Comparison of ENCODE assay signal across 8 mouse cellular contexts in the genomic region with DNA sequence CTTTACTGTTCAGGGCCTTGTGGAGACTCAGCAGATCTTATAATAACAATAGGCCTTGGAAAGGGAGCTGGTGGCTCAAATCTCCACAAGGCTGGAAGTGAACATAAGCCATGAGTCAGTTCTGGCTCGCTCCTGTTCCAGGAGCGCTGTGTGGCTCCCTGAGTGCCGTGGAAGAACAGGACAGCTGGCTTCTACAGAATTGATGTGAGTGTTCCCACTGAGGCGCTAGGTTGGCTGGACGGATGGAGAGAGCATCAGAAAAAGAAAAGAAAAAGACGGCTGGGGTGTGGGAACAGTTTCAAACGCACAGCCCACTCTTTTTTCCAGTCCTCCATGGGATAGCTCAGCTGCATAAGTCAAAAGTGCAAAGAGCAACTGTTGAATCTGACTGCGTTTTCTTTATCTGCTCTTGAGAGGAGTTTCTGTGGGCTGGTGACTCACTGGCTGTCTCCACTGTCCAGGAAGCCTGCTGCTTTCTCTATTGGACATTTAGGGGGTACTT. TPM values are rescaled to one million over a fixed set of nuclear protein-coding genes. Genes with fewer than 3 reads are reported as not detected.
DNase-seq lines count a peak whose midpoint lies in the region; ATAC-seq lines count a peak whose summit lies in the region.
"Had no signal": no experiment of that assay in that cellular context is flagged by ENCODE, and none has a peak within 500 bp of the region (broad histone marks: within the 10 kb centered on the region; RNA-seq: fewer than 3 reads in every experiment).

No protein-coding gene starts in this region.

- peak overlapping the region; percentile 44 for H3K27ac ChIP-seq in limb, embryonic 13.5 days
- H3K27ac ChIP-seq in limb, embryonic 10.5 days = no peak overlapping the region
- peak overlapping the region; percentile 69 for H3K27ac ChIP-seq in brown adipose tissue, adult 24 weeks (replicated peaks; ENCODE audit: low read depth, low read length)
- peak overlapping the region; percentile 71 for H3K27ac ChIP-seq in limb, embryonic 15.5 days

- no peak overlapping the region for H3K4me2 ChIP-seq in limb, embryonic 13.5 days (replicated peaks)
- no peak overlapping the region for H3K4me2 ChIP-seq in limb, embryonic 15.5 days
- H3K4me2 ChIP-seq: liver, embryonic 11.5 days had no signal

- peaks cover 16% of the 10 kb centered on the region for H3K4me1 ChIP-seq in limb, embryonic 13.5 days
- H3K4me1 ChIP-seq in limb, embryonic 10.5 days = peaks cover 7% of the 10 kb centered on the region; the same call in 1 of the 2 replicates
- H3K4me1 ChIP-seq in brown adipose tissue, adult 24 weeks (ENCODE audit: control insufficient read depth, insufficient read depth, insufficient read length, low read length) = peaks cover 22% of the 10 kb centered on the region
- H3K4me1 ChIP-seq in limb, embryonic 15.5 days = peaks cover 13% of the 10 kb centered on the region; the same call in 1 of the 2 replicates

- 66% methylated on average over 8 of the region's 8 CpGs for WGBS in limb, embryonic 13.5 days
- 84% methylated on average over 8 of the region's 8 CpGs for WGBS in limb, embryonic 10.5 days
- 56% methylated on average over 8 of the region's 8 CpGs for WGBS in limb, embryonic 15.5 days

- no peak overlapping the region for H3K9ac ChIP-seq in limb, embryonic 13.5 days
- no peak overlapping the region for H3K9ac ChIP-seq in limb, embryonic 15.5 days

- no peak for DNase-seq in limb, embryonic 10.5 days (ENCODE audit: low spot score)
- DNase-seq in heart, adult 8-10 months (ENCODE audit: low spot score) = peak; percentile 64
- DNase-seq in spleen, postnatal 14 days (ENCODE audit: low spot score in 2 of 2) = no peak
- DNase-seq in layer of hippocampus, postnatal 10 days (ENCODE audit: low spot score in 2 of 2) = no peak

- H3K9me3 ChIP-seq in limb, embryonic 13.5 days = no peaks in the 10 kb centered on the region
- no peaks in the 10 kb centered on the region for H3K9me3 ChIP-seq in limb, embryonic 10.5 days (replicated peaks)
- H3K9me3 ChIP-seq in limb, embryonic 15.5 days = no peaks in the 10 kb centered on the region

- H3K36me3 ChIP-seq in limb, embryonic 13.5 days = peaks cover 46% of the 10 kb centered on the region
- H3K36me3 ChIP-seq in limb, embryonic 10.5 days = no peaks in the 10 kb centered on the region
- H3K36me3 ChIP-seq in limb, embryonic 15.5 days = peaks cover 18% of the 10 kb centered on the region

- ATAC-seq in limb, embryonic 13.5 days (ENCODE audit: low FRiP score, low read depth) = peak; percentile 44; the same call in 1 of the 2 replicates
- ATAC-seq in limb, embryonic 15.5 days (ENCODE audit: insufficient number of reproducible peaks, low FRiP score, low TSS enrichment, low read depth) = 0 out of 2 replicates have a peak, but pooled peaks have one; percentile 19

- H3K4me3 ChIP-seq in limb, embryonic 13.5 days = no peak overlapping the region
- H3K4me3 ChIP-seq in limb, embryonic 10.5 days = no peak overlapping the region
- no peak overlapping the region for H3K4me3 ChIP-seq in brown adipose tissue, adult 24 weeks (ENCODE audit: insufficient read depth, low read depth, low read length)
- H3K4me3 ChIP-seq in limb, embryonic 15.5 days = no peak overlapping the region

- H3K27me3 ChIP-seq in limb, embryonic 13.5 days = no peaks in the 10 kb centered on the region
- no peaks in the 10 kb centered on the region for H3K27me3 ChIP-seq in limb, embryonic 10.5 days (ENCODE audit: low read depth, poor library complexity, severe bottlenecking)
- H3K27me3 ChIP-seq in limb, embryonic 15.5 days = no peaks in the 10 kb centered on the region

RNA-seq across cellular contexts. Expression of gene Mdfic, which starts 22.9 kb away (rescaled TPM):
- 9.6 and 10.6 TPM in 2 replicates for polyA plus RNA-seq in limb, embryonic 13.5 days (2015; fragmentation: Nextera tagmentation; extraction: Ambion mirVana)
- 3.8 and 3.9 TPM in 2 replicates for polyA plus RNA-seq in limb, embryonic 10.5 days (2016; fragmentation: Nextera tagmentation; extraction: Ambion mirVana)
- 29.4 and 29.9 TPM in 2 replicates for polyA plus RNA-seq in brown adipose tissue, adult 24 weeks (2012; ENCODE audit: insufficient read depth, insufficient read length, missing spikeins)
- 10 to 100 TPM; 14.4 to 17.5 (median 15.6) TPM for total RNA-seq in heart, adult 8-10 months (2022)
- polyA plus RNA-seq in limb, embryonic 15.5 days (2015; fragmentation: Nextera tagmentation; extraction: Ambion mirVana) = 10.1 and 10.2 TPM in 2 replicates
- 1 to 10 TPM; 4.0 to 6.0 TPM for total RNA-seq in layer of hippocampus, postnatal 10 days (2021)
